Mouse (Mus musculus) naive thymus-derived CD4-positive, alpha-beta T cell, adult 2 months (primary cell): ENCODE results near the gene Clptm1.
"Not testable (repeated sequence)": the region's sequence is repeated elsewhere in the genome, so short reads cannot be mapped to it uniquely, and the experiment has no call there.

Experiments used
- DNase-seq: peaks from one replicate; pipeline ENCODE4 v3.0.0-alpha.2; 2011; ENCODE audit warnings: low read depth

The Clptm1 gene

GRCm38 (mm10) chr7:19609641-19610332 is 55.0 kb downstream of the Clptm1 start:
- no peak for DNase-seq

DNA sequence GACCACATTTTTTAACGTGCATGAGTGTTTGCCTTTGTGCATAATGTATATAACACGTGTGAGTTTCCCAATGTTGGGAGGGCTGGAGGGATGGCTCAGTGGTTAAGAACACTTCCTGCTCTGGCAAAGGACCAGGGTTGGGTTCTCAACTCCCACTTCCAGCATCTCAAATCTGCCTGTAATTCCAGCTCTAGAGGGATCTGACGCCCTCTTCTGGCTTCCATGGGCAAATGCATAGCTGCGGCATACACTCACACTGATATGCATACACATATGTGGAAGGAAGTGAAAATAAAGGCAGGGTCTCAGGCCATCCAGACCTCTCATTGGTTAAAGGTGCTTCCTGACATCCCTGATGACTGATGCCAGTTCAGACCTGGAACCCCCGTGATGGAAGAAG is 57.5 kb downstream of the Clptm1 start:
- no peak for DNase-seq

DNA sequence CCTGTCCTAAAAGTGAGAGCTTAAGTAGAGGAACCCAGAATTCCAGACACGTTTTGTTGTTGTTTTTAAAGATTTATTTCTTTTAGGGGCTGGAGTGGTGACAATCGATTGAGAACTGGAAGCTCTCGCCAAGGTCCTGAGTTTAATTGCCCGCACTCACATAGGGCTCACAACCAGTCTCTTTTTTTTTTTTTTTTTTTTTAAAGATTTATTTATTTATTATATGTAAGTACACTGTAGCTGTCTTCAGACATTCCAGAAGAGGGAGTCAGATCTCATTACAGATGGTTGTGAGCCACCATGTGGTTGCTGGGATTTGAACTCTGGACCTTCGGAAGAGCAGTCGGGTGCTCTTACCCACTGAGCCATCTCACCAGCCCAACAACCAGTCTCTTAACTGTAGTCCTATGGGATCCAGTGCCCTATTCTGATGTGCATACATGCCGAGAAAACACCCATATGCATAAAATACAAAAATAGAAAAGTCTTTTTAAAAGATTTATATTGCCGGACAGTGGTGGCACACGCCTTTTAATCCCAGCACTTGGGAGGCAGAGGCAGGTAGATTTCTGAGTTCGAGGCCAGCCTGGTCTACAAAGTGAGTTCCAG is 60.1 kb downstream of the Clptm1 start:
- not testable (repeated sequence) for DNase-seq

- peak; percentile 96 for DNase-seq
Observed at GRCm38 (mm10) chr7:19603849-19604605, 60.8 kb downstream of the Clptm1 start, which contains the start of gene Clasrp. Clasrp (minus strand) TSS chr7:19604486.

DNA sequence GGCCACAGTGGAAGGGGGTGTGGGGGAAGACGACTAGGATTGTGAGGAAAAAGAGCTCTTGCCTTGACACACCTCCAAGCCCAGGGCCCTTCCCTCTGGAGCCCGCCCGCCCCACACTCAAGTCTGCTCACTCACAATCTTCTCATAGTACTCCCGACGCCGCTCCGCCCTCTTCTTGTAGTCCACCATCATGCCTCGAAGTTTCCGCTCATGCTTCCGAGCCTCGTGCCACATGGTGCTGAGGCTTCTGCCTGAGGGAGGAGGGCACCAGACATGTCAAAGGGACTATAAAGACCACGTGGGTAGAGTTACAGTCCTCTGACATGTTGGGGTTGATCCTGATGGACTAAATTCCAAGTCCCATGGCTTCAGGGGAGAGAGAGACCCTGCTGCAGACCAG is 61.8 kb downstream of the Clptm1 start:
- DNase-seq, result no peak

- no peak for DNase-seq
Observed at GRCm38 (mm10) chr7:19600562-19600961, 64.3 kb downstream of the Clptm1 start.

GRCm38 (mm10) chr7:19593061-19593730 is 71.6 kb downstream of the Clptm1 start:
- DNase-seq, result no peak

DNA sequence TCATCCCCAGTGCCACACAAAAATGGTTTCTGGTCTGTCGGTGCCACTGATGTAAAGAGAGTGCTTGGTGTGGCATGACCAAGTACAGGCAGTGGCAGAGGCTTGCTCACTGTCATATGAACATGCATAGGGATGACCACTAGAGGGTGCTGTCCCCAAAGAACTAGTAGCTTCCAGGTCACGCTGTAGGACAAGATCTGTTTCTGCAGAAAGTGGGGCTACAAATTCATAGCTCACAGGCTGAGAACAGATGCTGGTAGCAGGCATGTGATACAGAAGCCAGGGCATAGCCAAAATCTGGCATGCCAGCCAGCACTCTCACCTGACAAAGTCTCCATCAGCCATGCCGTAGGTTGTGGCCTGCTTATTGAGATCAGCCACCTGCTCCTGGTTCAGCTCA is 74.9 kb downstream of the Clptm1 start:
- peak; percentile 87 for DNase-seq

DNA sequence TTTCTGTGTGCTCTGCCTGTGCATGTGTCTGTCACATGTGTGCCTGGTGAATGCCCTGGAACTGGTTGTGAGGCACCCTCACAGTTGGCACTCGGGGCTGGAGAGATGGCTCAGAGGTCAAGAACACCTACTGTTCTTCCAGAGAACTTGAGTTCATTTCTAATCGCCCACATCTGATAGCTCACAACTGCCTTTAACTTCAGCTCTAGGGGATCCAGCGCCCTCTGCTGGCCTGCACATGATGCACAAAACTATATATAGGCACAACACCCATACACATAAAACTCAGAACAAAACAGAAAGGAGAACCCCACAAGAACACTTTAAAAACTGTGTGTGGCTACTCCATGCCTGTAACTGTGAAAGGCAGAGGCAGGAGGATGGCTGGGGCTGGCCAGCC is 75.6 kb downstream of the Clptm1 start:
- peak; percentile 55 for DNase-seq

- no peak for DNase-seq
Observed at GRCm38 (mm10) chr7:19586269-19586668, 78.6 kb downstream of the Clptm1 start.
